In genomic region chr2:156126992-156127391, GRCm38 (mm10) we compare ENCODE assay signal across 9 mouse cellular contexts. TPM values are rescaled to one million over a fixed set of nuclear protein-coding genes. Genes with fewer than 3 reads are reported as not detected.
DNase-seq lines count a peak whose midpoint lies in the region; ATAC-seq and TF ChIP-seq lines count a peak whose summit lies in the region.
"Had no signal": no experiment of that assay in that cellular context is flagged by ENCODE, and none has a peak within 500 bp of the region (broad histone marks: within the 10 kb centered on the region; RNA-seq: fewer than 3 reads in every experiment).

Gm28036 (minus strand) TSS chr2:156127092.

- H3K4me1 ChIP-seq in embryonic facial prominence, embryonic 13.5 days = no peaks in the 10 kb centered on the region
- H3K4me1 ChIP-seq in hindbrain, embryonic 15.5 days (replicated peaks) = no peaks in the 10 kb centered on the region
- H3K4me1 ChIP-seq in midbrain, embryonic 16.5 days (ENCODE audit: control insufficient read depth, insufficient read depth, low read length) = no peaks in the 10 kb centered on the region
- H3K4me1 ChIP-seq in cerebellum, adult 2 months (ENCODE audit: control insufficient read depth, insufficient read depth, low read length) = no peaks in the 10 kb centered on the region

- TF ChIP-seq CTCF in cerebellum, adult 2 months (IDR thresholded peaks at IDR 0.05; ENCODE audit: borderline replicate concordance, insufficient read depth, low read depth, low read length) = no peak

- no peak within 1 kb of the TSS for H3K9ac ChIP-seq in embryonic facial prominence, embryonic 13.5 days
- no peak within 1 kb of the TSS for H3K9ac ChIP-seq in hindbrain, embryonic 15.5 days
- H3K9ac ChIP-seq in midbrain, embryonic 16.5 days (ENCODE audit: low read depth, low read length) = no peak within 1 kb of the TSS
- H3K9ac ChIP-seq: liver, embryonic 14.5 days had no signal

- H3K4me3 ChIP-seq in embryonic facial prominence, embryonic 13.5 days = no peak within 1 kb of the TSS
- H3K4me3 ChIP-seq in hindbrain, embryonic 15.5 days = no peak within 1 kb of the TSS
- no peak within 1 kb of the TSS for H3K4me3 ChIP-seq in midbrain, embryonic 16.5 days (ENCODE audit: low read depth, low read length)
- no peak within 1 kb of the TSS for H3K4me3 ChIP-seq in cerebellum, adult 2 months (replicated peaks; ENCODE audit: insufficient read depth, low read depth, low read length)

- H3K27me3 ChIP-seq in embryonic facial prominence, embryonic 13.5 days = no peaks in the 10 kb centered on the region
- H3K27me3 ChIP-seq in hindbrain, embryonic 15.5 days = no peaks in the 10 kb centered on the region
- H3K27me3 ChIP-seq in midbrain, embryonic 16.5 days (ENCODE audit: control insufficient read depth, insufficient read depth, low read depth, low read length) = no peaks in the 10 kb centered on the region
- no peaks in the 10 kb centered on the region for H3K27me3 ChIP-seq in cerebellum, adult 2 months (ENCODE audit: control insufficient read depth, insufficient read depth, low read length)

- H3K27ac ChIP-seq in embryonic facial prominence, embryonic 13.5 days = no peak within 1 kb of the TSS
- no peak within 1 kb of the TSS for H3K27ac ChIP-seq in hindbrain, embryonic 15.5 days (replicated peaks)
- no peak within 1 kb of the TSS for H3K27ac ChIP-seq in midbrain, embryonic 16.5 days (ENCODE audit: low read length)
- H3K27ac ChIP-seq in cerebellum, adult 2 months (ENCODE audit: insufficient read depth, low read length) = no peak within 1 kb of the TSS
- H3K27ac ChIP-seq: liver, embryonic 14.5 days had no signal

- no peak for DNase-seq in layer of hippocampus, adult 8-10 months (ENCODE audit: low spot score in 2 of 2)
- no peak for DNase-seq in layer of hippocampus, adult 9-11 months
- DNase-seq in cerebellum, adult 18-20 months = no peak
- no peak for DNase-seq in cerebellum, postnatal 4 days (ENCODE audit: low spot score in 2 of 2)
- DNase-seq in cerebellum, adult 2 months = no peak

- WGBS in embryonic facial prominence, embryonic 13.5 days = 91% methylated on average over 5 of the region's 5 CpGs
- WGBS in hindbrain, embryonic 15.5 days = 97% methylated on average over 5 of the region's 5 CpGs
- over 99% methylated on average over 5 of the region's 5 CpGs for WGBS in midbrain, embryonic 16.5 days
- 98% methylated on average over 5 of the region's 5 CpGs for WGBS in cerebellum, adult 2 months

- no peaks in the 10 kb centered on the region for H3K9me3 ChIP-seq in embryonic facial prominence, embryonic 13.5 days
- no peaks in the 10 kb centered on the region for H3K9me3 ChIP-seq in hindbrain, embryonic 15.5 days
- H3K9me3 ChIP-seq in midbrain, embryonic 16.5 days (replicated peaks; ENCODE audit: control insufficient read depth, low read length, poor library complexity, severe bottlenecking) = no peaks in the 10 kb centered on the region

- TF ChIP-seq POLR2A in cerebellum, adult 2 months (IDR thresholded peaks at IDR 0.05; ENCODE audit: borderline replicate concordance, insufficient read depth, low read length) = no peak

- H3K4me2 ChIP-seq in embryonic facial prominence, embryonic 13.5 days = no peak within 1 kb of the TSS
- H3K4me2 ChIP-seq in hindbrain, embryonic 15.5 days = no peak within 1 kb of the TSS
- H3K4me2 ChIP-seq in midbrain, embryonic 16.5 days (ENCODE audit: low read length) = no peak within 1 kb of the TSS

- H3K36me3 ChIP-seq in embryonic facial prominence, embryonic 13.5 days = peaks cover 53% of the 10 kb centered on the region
- H3K36me3 ChIP-seq in hindbrain, embryonic 15.5 days = peaks cover 11% of the 10 kb centered on the region
- peaks cover 13% of the 10 kb centered on the region for H3K36me3 ChIP-seq in midbrain, embryonic 16.5 days (ENCODE audit: control insufficient read depth, insufficient read depth, low read length)

- ATAC-seq in embryonic facial prominence, embryonic 13.5 days (ENCODE audit: insufficient number of reproducible peaks, insufficient read depth, low FRiP score, low TSS enrichment, low read depth) = no peak
- ATAC-seq in hindbrain, embryonic 15.5 days (ENCODE audit: low FRiP score, low read depth) = no peak
- ATAC-seq in midbrain, embryonic 16.5 days = no peak

RNA-seq across cellular contexts. Expression of gene Gm28036, which starts in this region (rescaled TPM):
- total RNA-seq in layer of hippocampus, adult 8-10 months (2022) = 10 to 100 TPM; 17.8 to 23.4 (median 20.3) TPM
- 20.4 and 21.7 TPM in 2 replicates for polyA plus RNA-seq in embryonic facial prominence, embryonic 13.5 days (2015; fragmentation: Nextera tagmentation; extraction: Ambion mirVana)
- 16.0 and 19.6 TPM in 2 replicates for polyA plus RNA-seq in hindbrain, embryonic 15.5 days (2015; fragmentation: Nextera tagmentation; extraction: Ambion mirVana)
- 21.8 and 22.3 TPM in 2 replicates for polyA plus RNA-seq in midbrain, embryonic 16.5 days (2015; fragmentation: Nextera tagmentation; extraction: Ambion mirVana)
- 4.0 and 5.7 TPM in 2 replicates for polyA plus RNA-seq in cerebellum, adult 2 months (2012; rRNA removed)
